Mouse (Mus musculus) embryonic facial prominence, embryonic 13.5 days (tissue): Measurements from ENCODE around the gene Stk25. TPM values are rescaled to one million over a fixed set of nuclear protein-coding genes. Genes with fewer than 3 reads are reported as not detected.

Experiments used
- ATAC-seq: fragments of 200-750 bp; cut with Nextera tagmentation; 2 replicates; pipeline ENCODE4 v1.8.0; 2017; ENCODE audit warnings: low read depth; ENCODE audit not compliant: insufficient number of reproducible peaks, insufficient read depth, low FRiP score, low TSS enrichment
- H3K27ac ChIP-seq: fragments of 300-500 bp; sonication (generic); 2 replicates; pipeline ENCODE4 v1.5.1; 2015; ENCODE audit warnings: moderate library complexity, mild to moderate bottlenecking, inconsistent platforms
- H3K27me3 ChIP-seq: fragments of 300-500 bp; sonication (generic); 2 replicates; pipeline ENCODE4 v1.6.1; 2015; ENCODE audit warnings: mild to moderate bottlenecking, inconsistent platforms
- H3K36me3 ChIP-seq: fragments of 300-500 bp; sonication (generic); 2 replicates; pipeline ENCODE4 v1.6.1; 2015; ENCODE audit warnings: mild to moderate bottlenecking, inconsistent platforms
- H3K4me1 ChIP-seq: fragments of 300-500 bp; sonication (generic); 2 replicates; pipeline ENCODE4 v1.6.1; 2015; ENCODE audit warnings: inconsistent platforms
- H3K4me2 ChIP-seq: fragments of 300-500 bp; sonication (generic); 2 replicates; pipeline ENCODE4 v1.6.1; 2015; ENCODE audit warnings: moderate library complexity, mild to moderate bottlenecking, inconsistent platforms
- H3K4me3 ChIP-seq: fragments of 300-500 bp; sonication (generic); 2 replicates; pipeline ENCODE4 v1.5.1; 2015; ENCODE audit warnings: mild to moderate bottlenecking, inconsistent platforms
- H3K9ac ChIP-seq: fragments of 300-500 bp; sonication (generic); 2 replicates; pipeline ENCODE4 v1.6.1; 2015; ENCODE audit warnings: mild to moderate bottlenecking, inconsistent platforms
- H3K9me3 ChIP-seq: fragments of 300-500 bp; sonication (generic); 2 replicates; pipeline ENCODE4 v1.6.1; 2016; ENCODE audit warnings: inconsistent platforms
- WGBS: fragments of 180-500 bp; shearing (Covaris S2); methylation state at CpG from one replicate; pipeline ENCODE4 v1.1.7; 2015; ENCODE audit warnings: mixed read lengths; 5-methylcytosine and 5-hydroxymethylcytosine counted together
- polyA plus RNA-seq: library from polyadenylated mRNA; unstranded; fragments of >200 nt; fragmentation: Nextera tagmentation; extraction: Ambion mirVana; gene quantifications from 2 replicates; pipeline ENCODE4 v1.2.1, GENCODE M21; 2015

The Stk25 gene
- polyA plus RNA-seq, 1 experiment from 2014 or later: 171 TPM

- Histone ChIP-seq H3K36me3 (peaks cover 11% of the 10 kb centered on the region), H3K9me3 (peaks cover 3% of the 10 kb centered on the region; the same call in 1 of the 2 replicates), H3K27ac (no peak overlapping the region), H3K4me3 (no peak overlapping the region), H3K4me1 (no peaks in the 10 kb centered on the region), H3K9ac (no peak overlapping the region), H3K4me2 (no peak overlapping the region), H3K27me3 (no peaks in the 10 kb centered on the region)
- WGBS: 88% methylated on average over 12 of the region's 12 CpGs
- no peak for ATAC-seq
These were observed 54.5 kb downstream of the Stk25 start for GRCm38 (mm10) chr1:93603921-93604320.

- no peak overlapping the region for H3K9ac ChIP-seq
- H3K4me3 ChIP-seq: no peak overlapping the region
- H3K27me3 ChIP-seq: no peaks in the 10 kb centered on the region
- no peak for ATAC-seq
- no peak overlapping the region for H3K4me2 ChIP-seq
- H3K9me3 ChIP-seq: peaks cover 3% of the 10 kb centered on the region; the same call in 1 of the 2 replicates
- H3K4me1 ChIP-seq: no peaks in the 10 kb centered on the region
- WGBS: 82% methylated on average over 4 of the region's 4 CpGs
- no peak overlapping the region for H3K27ac ChIP-seq
- peaks cover 11% of the 10 kb centered on the region for H3K36me3 ChIP-seq
These were observed 55.5 kb downstream of the Stk25 start for GRCm38 (mm10) chr1:93602911-93603310.

- H3K27me3 ChIP-seq: no peaks in the 10 kb centered on the region
- H3K9ac ChIP-seq: no peak overlapping the region
- WGBS: 62% methylated on average over 6 of the region's 6 CpGs
- H3K4me3 ChIP-seq: no peak overlapping the region
- H3K9me3 ChIP-seq: no peaks in the 10 kb centered on the region; the same call in 1 of the 2 replicates
- peaks cover 24% of the 10 kb centered on the region; the same call in 1 of the 2 replicates for H3K36me3 ChIP-seq
- H3K27ac ChIP-seq: no peak overlapping the region
- no peak overlapping the region for H3K4me2 ChIP-seq
- H3K4me1 ChIP-seq: no peaks in the 10 kb centered on the region
- ATAC-seq: no peak
These were observed 62.5 kb downstream of the Stk25 start for GRCm38 (mm10) chr1:93595916-93596315.

DNA sequence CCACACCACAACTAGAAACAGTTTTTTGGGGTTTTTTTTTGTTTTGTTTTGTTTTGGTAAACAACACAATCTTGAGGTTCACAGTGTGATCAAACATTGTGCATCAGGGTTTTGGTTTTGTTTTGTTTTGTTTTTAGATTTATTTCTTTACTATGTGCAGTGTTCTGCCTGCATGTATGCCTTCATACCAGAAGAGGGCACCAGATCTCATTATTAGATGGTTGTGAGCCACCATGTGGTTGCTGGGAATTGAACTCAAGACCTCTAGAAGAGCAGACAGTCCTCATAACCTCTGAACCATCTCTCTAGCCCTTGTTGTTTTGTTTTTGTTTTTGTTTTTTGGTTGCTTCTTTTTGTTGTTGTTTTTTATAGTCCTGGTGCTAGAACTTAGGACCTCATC is 64.5 kb downstream of the Stk25 start:
- Histone ChIP-seq H3K4me1 (no peaks in the 10 kb centered on the region), H3K9ac (no peak overlapping the region), H3K4me2 (no peak overlapping the region), H3K9me3 (no peaks in the 10 kb centered on the region; the same call in 1 of the 2 replicates), H3K27ac (no peak overlapping the region), H3K4me3 (no peak overlapping the region), H3K27me3 (no peaks in the 10 kb centered on the region), H3K36me3 (peaks cover 27% of the 10 kb centered on the region; the same call in 1 of the 2 replicates)
- ATAC-seq: no peak

GRCm38 (mm10) chr1:93588346-93588745 is 70.1 kb downstream of the Stk25 start:
- 86% methylated on average over 3 of the region's 3 CpGs for WGBS
- ATAC-seq: no peak
- peaks cover 17% of the 10 kb centered on the region for H3K36me3 ChIP-seq

GRCm38 (mm10) chr1:93581545-93581944 is 76.9 kb downstream of the Stk25 start:
- Histone ChIP-seq H3K4me1 (no peaks in the 10 kb centered on the region), H3K4me2 (no peak overlapping the region), H3K4me3 (no peak overlapping the region), H3K27me3 (no peaks in the 10 kb centered on the region), H3K9ac (no peak overlapping the region), H3K36me3 (peaks cover 55% of the 10 kb centered on the region), H3K9me3 (no peaks in the 10 kb centered on the region), H3K27ac (no peak overlapping the region)
- no peak for ATAC-seq
- 93% methylated on average over 7 of the region's 7 CpGs for WGBS

More at GRCm38 (mm10) chr1:93588346-93588745, 70.1 kb downstream of the Stk25 start:
- Histone ChIP-seq H3K27me3 (no peaks in the 10 kb centered on the region), H3K27ac (no peak overlapping the region), H3K4me1 (no peaks in the 10 kb centered on the region), H3K9ac (no peak overlapping the region), H3K4me3 (no peak overlapping the region), H3K9me3 (no peaks in the 10 kb centered on the region), H3K4me2 (no peak overlapping the region)

GRCm38 (mm10) chr1:93577861-93578260 is 80.6 kb downstream of the Stk25 start:
- Histone ChIP-seq H3K27me3 (no peaks in the 10 kb centered on the region), H3K9ac (no peak overlapping the region), H3K4me3 (no peak overlapping the region), H3K4me2 (no peak overlapping the region), H3K27ac (no peak overlapping the region), H3K36me3 (peaks cover 50% of the 10 kb centered on the region), H3K4me1 (no peaks in the 10 kb centered on the region), H3K9me3 (no peaks in the 10 kb centered on the region)
- ATAC-seq: no peak
- WGBS: 84% methylated on average over 4 of the region's 4 CpGs

DNA sequence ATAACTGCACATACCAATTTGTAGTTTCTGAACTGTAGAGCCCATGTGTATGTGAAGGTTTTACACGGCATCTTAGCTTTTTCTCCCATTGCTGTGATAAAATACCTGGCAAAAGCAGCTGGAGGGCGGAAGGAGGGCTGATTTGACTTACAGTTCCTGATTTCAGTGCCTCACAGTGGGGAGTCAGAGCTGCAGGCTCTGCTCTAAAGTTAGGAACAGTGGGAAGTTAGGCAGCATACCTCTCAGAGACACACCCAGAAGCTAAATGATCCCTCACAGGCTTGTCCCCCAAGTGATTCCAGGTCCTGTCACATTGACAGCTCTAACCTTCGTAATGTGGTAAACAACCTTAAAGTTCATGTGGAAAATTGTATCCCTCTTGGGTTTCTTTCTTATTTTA is 81.4 kb downstream of the Stk25 start:
- Histone ChIP-seq H3K27ac (no peak overlapping the region), H3K36me3 (peaks cover 48% of the 10 kb centered on the region), H3K27me3 (no peaks in the 10 kb centered on the region), H3K4me1 (no peaks in the 10 kb centered on the region), H3K9me3 (no peaks in the 10 kb centered on the region), H3K4me3 (no peak overlapping the region), H3K4me2 (no peak overlapping the region), H3K9ac (no peak overlapping the region)
- no peak for ATAC-seq
- 69% methylated on average over 3 of the region's 3 CpGs for WGBS

Other genes with a start within 250 kb of the Stk25 start
- gene Hdlbp, start 179.8 kb downstream of the Stk25 start, polyA plus RNA-seq: 179 and 184 TPM in 2 replicates
- 10.5 and 10.9 TPM in 2 replicates for gene Farp2, start 146.6 kb downstream of the Stk25 start, polyA plus RNA-seq
- 43.3 and 48.2 TPM in 2 replicates for gene Bok, start 27.0 kb upstream of the Stk25 start, polyA plus RNA-seq
- 90.4 and 92.3 TPM in 2 replicates for gene Atg4b, start 92.8 kb upstream of the Stk25 start, polyA plus RNA-seq
- 58.4 and 58.9 TPM in 2 replicates for gene Thap4, start 96.2 kb upstream of the Stk25 start, polyA plus RNA-seq
- gene Dtymk, start 143.3 kb upstream of the Stk25 start, polyA plus RNA-seq: 267 and 281 TPM in 2 replicates
- 16.1 and 16.5 TPM in 2 replicates for gene Ing5, start 145.3 kb upstream of the Stk25 start, polyA plus RNA-seq
- gene D2hgdh, start 166.2 kb upstream of the Stk25 start, polyA plus RNA-seq: 18.1 and 19.4 TPM in 2 replicates
- gene Gal3st2, start 202.6 kb upstream of the Stk25 start, polyA plus RNA-seq: 0.30 TPM in 1 of 2 replicates, not detected in the other